Mouse (Mus musculus): ENCODE measurements at regions not wholly inside any gene's neighbourhood (a gene's known extent, or its start where the extent isn't known, plus 50 kb on each side); places are given as distances from the start of the nearest gene placed in this dataset.

- DNase-seq (ENCODE audit: low spot score in 2 of 2) = no peak
Measured at GRCm38 (mm10) chr3:149171766-149172165, 181.4 kb upstream of the Adgrl2 start.

GRCm38 (mm10) chr3:149170191-149170590, 179.8 kb upstream of the Adgrl2 start:
- no peak for DNase-seq (ENCODE audit: low spot score in 2 of 2)

- DNase-seq (ENCODE audit: low spot score in 2 of 2) = no peak
Measured at GRCm38 (mm10) chr3:149169442-149169841, 179.1 kb upstream of the Adgrl2 start.

- no peak for DNase-seq (ENCODE audit: low spot score in 2 of 2)
Measured at GRCm38 (mm10) chr3:149167997-149168396, 177.6 kb upstream of the Adgrl2 start.

GRCm38 (mm10) chr3:149164804-149165203, 174.4 kb upstream of the Adgrl2 start:
- no peak for DNase-seq (ENCODE audit: low spot score in 2 of 2)

- no peak for DNase-seq (ENCODE audit: low spot score in 2 of 2)
Measured at GRCm38 (mm10) chr3:149163591-149163990, 173.2 kb upstream of the Adgrl2 start.

GRCm38 (mm10) chr3:149160833-149161232, 170.5 kb upstream of the Adgrl2 start:
- DNase-seq (ENCODE audit: low spot score in 2 of 2) = no peak

GRCm38 (mm10) chr3:149157381-149157780, 167.0 kb upstream of the Adgrl2 start:
- no peak for DNase-seq (ENCODE audit: low spot score in 2 of 2)

GRCm38 (mm10) chr3:149152312-149152711, 162.0 kb upstream of the Adgrl2 start:
- no peak for DNase-seq (ENCODE audit: low spot score in 2 of 2)

- no peak for DNase-seq (ENCODE audit: low spot score in 2 of 2)
Measured at GRCm38 (mm10) chr3:149150796-149151195, 160.4 kb upstream of the Adgrl2 start.

GRCm38 (mm10) chr3:149148608-149149007, 158.3 kb upstream of the Adgrl2 start:
- no peak for DNase-seq (ENCODE audit: low spot score in 2 of 2)

GRCm38 (mm10) chr3:149147916-149148315, 157.6 kb upstream of the Adgrl2 start:
- DNase-seq (ENCODE audit: low spot score in 2 of 2) = no peak

GRCm38 (mm10) chr3:149146673-149147072, 156.3 kb upstream of the Adgrl2 start:
- DNase-seq (ENCODE audit: low spot score in 2 of 2) = no peak

- no peak for DNase-seq (ENCODE audit: low spot score in 2 of 2)
Measured at GRCm38 (mm10) chr3:149140461-149140860, 150.1 kb upstream of the Adgrl2 start.

GRCm38 (mm10) chr3:149134028-149134938, 143.9 kb upstream of the Adgrl2 start:
- DNase-seq (ENCODE audit: low spot score in 2 of 2) = no peak

- DNase-seq (ENCODE audit: low spot score in 2 of 2) = no peak
Measured at GRCm38 (mm10) chr3:149118806-149119205, 128.5 kb upstream of the Adgrl2 start.

GRCm38 (mm10) chr3:149117684-149118056, 127.3 kb upstream of the Adgrl2 start:
- DNase-seq (ENCODE audit: low spot score in 2 of 2) = no peak

GRCm38 (mm10) chr3:149117018-149117683, 126.8 kb upstream of the Adgrl2 start:
- no peak for DNase-seq (ENCODE audit: low spot score in 2 of 2)

GRCm38 (mm10) chr3:149116604-149117003, 126.2 kb upstream of the Adgrl2 start:
- DNase-seq (ENCODE audit: low spot score in 2 of 2) = no peak

- DNase-seq (ENCODE audit: low spot score in 2 of 2) = no peak
Measured at GRCm38 (mm10) chr3:149115901-149116300, 125.5 kb upstream of the Adgrl2 start.

- no peak for DNase-seq (ENCODE audit: low spot score in 2 of 2)
Measured at GRCm38 (mm10) chr3:149112878-149113277, 122.5 kb upstream of the Adgrl2 start.

GRCm38 (mm10) chr3:149111529-149112439, 121.4 kb upstream of the Adgrl2 start:
- no peak for DNase-seq (ENCODE audit: low spot score in 2 of 2)
